Mouse (Mus musculus) midbrain, embryonic 13.5 days (tissue): ENCODE measurements around the gene Midn. TPM values are rescaled to one million over a fixed set of nuclear protein-coding genes. Genes with fewer than 3 reads are reported as not detected.

Experiments used
- ATAC-seq: fragments of 200-750 bp; cut with Nextera tagmentation; 2 replicates; pipeline ENCODE4 v1.8.0; 2017; ENCODE audit warnings: mild to moderate bottlenecking, moderate TSS enrichment, moderate library complexity
- H3K27ac ChIP-seq: fragments of 300-500 bp; sonication (generic); 2 replicates; pipeline ENCODE4 v1.5.1; 2015; ENCODE audit warnings: inconsistent platforms, mild to moderate bottlenecking, moderate library complexity
- H3K27me3 ChIP-seq: fragments of 300-500 bp; sonication (generic); 2 replicates; pipeline ENCODE4 v1.6.1; 2015; ENCODE audit warnings: mild to moderate bottlenecking, inconsistent platforms
- H3K36me3 ChIP-seq: fragments of 300-500 bp; sonication (generic); 2 replicates; pipeline ENCODE4 v1.6.1; 2015; ENCODE audit warnings: mild to moderate bottlenecking, inconsistent platforms
- H3K4me1 ChIP-seq: fragments of 300-500 bp; sonication (generic); replicated peaks from 2 replicates; pipeline ENCODE4 v1.6.1; 2015; ENCODE audit warnings: inconsistent platforms
- H3K4me2 ChIP-seq: fragments of 300-500 bp; sonication (generic); replicated peaks from 2 replicates; pipeline ENCODE4 v1.6.1; 2015; ENCODE audit warnings: moderate library complexity, mild to moderate bottlenecking, inconsistent platforms
- H3K4me3 ChIP-seq: fragments of 300-500 bp; sonication (generic); replicated peaks from 2 replicates; pipeline ENCODE4 v1.5.1; 2015; ENCODE audit warnings: mild to moderate bottlenecking, inconsistent platforms
- H3K9ac ChIP-seq: fragments of 300-500 bp; sonication (generic); replicated peaks from 2 replicates; pipeline ENCODE4 v1.6.1; 2015; ENCODE audit warnings: mild to moderate bottlenecking, inconsistent platforms
- H3K9me3 ChIP-seq: fragments of 300-500 bp; sonication (generic); 2 replicates; pipeline ENCODE4 v1.6.1; 2016; ENCODE audit warnings: mild to moderate bottlenecking, inconsistent platforms
- WGBS: fragments of 180-500 bp; shearing (Covaris S2); methylation state at CpG from one replicate; pipeline ENCODE4 v1.1.7; 2015; 5-methylcytosine and 5-hydroxymethylcytosine counted together
- polyA plus RNA-seq: library from polyadenylated mRNA; unstranded; fragments of >200 nt; fragmentation: Nextera tagmentation; extraction: Ambion mirVana; gene quantifications from 2 replicates; pipeline ENCODE4 v1.2.1, GENCODE M21; 2015

The Midn gene
- polyA plus RNA-seq, 1 experiment from 2014 or later: 40.6 TPM

GRCm38 (mm10) chr10:80179068-80180051, 31.3 kb downstream of the Midn start, which contains the start of gene Efna2:
Gene Efna2, plus strand, starts transcription at chr10:80179482.
- peaks cover 14% of the 10 kb centered on the region for H3K36me3 ChIP-seq
- H3K4me3 ChIP-seq: peak within 1 kb of the TSS; percentile 90
- 2% methylated on average over 69 of the region's 106 CpGs for WGBS
- H3K4me1 ChIP-seq: peaks cover 75% of the 10 kb centered on the region
- H3K9me3 ChIP-seq: no peaks in the 10 kb centered on the region
- peak within 1 kb of the TSS; percentile 99 for H3K9ac ChIP-seq
- ATAC-seq: peak; percentile 79
- H3K27ac ChIP-seq: peak within 1 kb of the TSS; percentile 91
- no peaks in the 10 kb centered on the region for H3K27me3 ChIP-seq
- peak within 1 kb of the TSS; percentile 97 for H3K4me2 ChIP-seq

- Histone ChIP-seq H3K27ac (peak overlapping the region; percentile 91), H3K9me3 (no peaks in the 10 kb centered on the region), H3K9ac (peak overlapping the region; percentile 99), H3K4me2 (peak overlapping the region; percentile 97), H3K27me3 (no peaks in the 10 kb centered on the region), H3K4me3 (peak overlapping the region; percentile 90), H3K4me1 (peaks cover 78% of the 10 kb centered on the region), H3K36me3 (peaks cover 14% of the 10 kb centered on the region)
- 33% methylated on average over 6 of the region's 6 CpGs for WGBS
- ATAC-seq: no peak
Measured at GRCm38 (mm10) chr10:80180288-80180687, 32.2 kb downstream of the Midn start.

- Histone ChIP-seq H3K4me1 (peaks cover 80% of the 10 kb centered on the region), H3K4me2 (peak overlapping the region; percentile 97), H3K27me3 (no peaks in the 10 kb centered on the region), H3K9ac (peak overlapping the region; percentile 99), H3K4me3 (peak overlapping the region; percentile 90), H3K9me3 (no peaks in the 10 kb centered on the region), H3K36me3 (peaks cover 14% of the 10 kb centered on the region), H3K27ac (peak overlapping the region; percentile 91; the same call in 1 of the 2 replicates)
- no peak for ATAC-seq
- 30% methylated on average over 5 of the region's 5 CpGs for WGBS
Measured at GRCm38 (mm10) chr10:80180823-80181222, 32.8 kb downstream of the Midn start.

- H3K4me2 ChIP-seq: peak overlapping the region; percentile 97
- no peaks in the 10 kb centered on the region for H3K9me3 ChIP-seq
- peak overlapping the region; percentile 90 for H3K4me3 ChIP-seq
- H3K4me1 ChIP-seq: peaks cover 75% of the 10 kb centered on the region
- 0 out of 2 replicates have a peak, but pooled peaks cover 6% of the 10 kb centered on the region for H3K27me3 ChIP-seq
- whole genome bisulfite sequencing: 83% methylated on average over 7 of the region's 7 CpGs
- no peak for ATAC-seq
- H3K36me3 ChIP-seq: peaks cover 26% of the 10 kb centered on the region
- peak overlapping the region; percentile 47; the same call in 1 of the 2 replicates for H3K27ac ChIP-seq
- H3K9ac ChIP-seq: peak overlapping the region; percentile 99
Measured at GRCm38 (mm10) chr10:80182547-80182946, 34.5 kb downstream of the Midn start.

GRCm38 (mm10) chr10:80186649-80187048, 38.6 kb downstream of the Midn start:
- H3K36me3 ChIP-seq: peaks cover 43% of the 10 kb centered on the region
- H3K9ac ChIP-seq: 0 out of 2 replicates have a peak overlapping the region, but pooled peaks have one; percentile 28
- H3K9me3 ChIP-seq: no peaks in the 10 kb centered on the region
- peaks cover 78% of the 10 kb centered on the region for H3K4me1 ChIP-seq
- WGBS: 42% methylated on average over 27 of the region's 27 CpGs
- H3K27ac ChIP-seq: peak overlapping the region; percentile 96
- peaks cover 9% of the 10 kb centered on the region; the same call in 1 of the 2 replicates for H3K27me3 ChIP-seq
- no peak overlapping the region for H3K4me3 ChIP-seq
- ATAC-seq: no peak
- peak overlapping the region; percentile 97 for H3K4me2 ChIP-seq

- no peak for ATAC-seq
- Histone ChIP-seq H3K9ac (no peak overlapping the region), H3K9me3 (no peaks in the 10 kb centered on the region), H3K4me3 (0 out of 2 replicates have a peak overlapping the region, but pooled peaks have one; percentile 5), H3K4me2 (0 out of 2 replicates have a peak overlapping the region, but pooled peaks have one; percentile 67), H3K4me1 (peaks cover 73% of the 10 kb centered on the region), H3K27me3 (peaks cover 9% of the 10 kb centered on the region; the same call in 1 of the 2 replicates), H3K36me3 (peaks cover 39% of the 10 kb centered on the region), H3K27ac (peak overlapping the region; percentile 96)
- WGBS: 70% methylated on average over 10 of the region's 10 CpGs
Measured at GRCm38 (mm10) chr10:80187739-80188138, 39.7 kb downstream of the Midn start.

GRCm38 (mm10) chr10:80188453-80189024, 40.5 kb downstream of the Midn start:
- Histone ChIP-seq H3K27me3 (peaks cover 9% of the 10 kb centered on the region; the same call in 1 of the 2 replicates), H3K4me3 (peak overlapping the region; percentile 16; the same call in 1 of the 2 replicates), H3K9ac (peak overlapping the region; percentile 63), H3K4me2 (peak overlapping the region; percentile 67), H3K36me3 (peaks cover 31% of the 10 kb centered on the region), H3K9me3 (no peaks in the 10 kb centered on the region), H3K4me1 (peaks cover 72% of the 10 kb centered on the region), H3K27ac (peak overlapping the region; percentile 96)
- 43% methylated on average over 15 of the region's 15 CpGs for WGBS
- no peak for ATAC-seq

GRCm38 (mm10) chr10:80189999-80190398, 41.9 kb downstream of the Midn start:
- Histone ChIP-seq H3K27me3 (peaks cover 9% of the 10 kb centered on the region; the same call in 1 of the 2 replicates), H3K4me2 (peak overlapping the region; percentile 67), H3K9me3 (no peaks in the 10 kb centered on the region), H3K9ac (peak overlapping the region; percentile 79), H3K27ac (peak overlapping the region; percentile 96), H3K36me3 (peaks cover 28% of the 10 kb centered on the region), H3K4me3 (peak overlapping the region; percentile 40), H3K4me1 (peaks cover 74% of the 10 kb centered on the region)
- WGBS: under 1% methylated on average over 21 of the region's 21 CpGs
- ATAC-seq: peak; percentile 9; the same call in 1 of the 2 replicates

GRCm38 (mm10) chr10:80190491-80191051, 42.5 kb downstream of the Midn start:
- Histone ChIP-seq H3K4me1 (peaks cover 71% of the 10 kb centered on the region), H3K27ac (peak overlapping the region; percentile 96), H3K9ac (peak overlapping the region; percentile 79), H3K27me3 (peaks cover 9% of the 10 kb centered on the region; the same call in 1 of the 2 replicates), H3K4me2 (peak overlapping the region; percentile 67), H3K9me3 (no peaks in the 10 kb centered on the region), H3K36me3 (peaks cover 28% of the 10 kb centered on the region), H3K4me3 (peak overlapping the region; percentile 40)
- peak; percentile 46 for ATAC-seq
- WGBS: under 1% methylated on average over 48 of the region's 48 CpGs

GRCm38 (mm10) chr10:80193976-80194375, 45.9 kb downstream of the Midn start:
- 33% methylated on average over 6 of the region's 6 CpGs for WGBS
- Histone ChIP-seq H3K9me3 (no peaks in the 10 kb centered on the region), H3K27me3 (peaks cover 2% of the 10 kb centered on the region; the same call in 1 of the 2 replicates), H3K4me2 (no peak overlapping the region), H3K9ac (peak overlapping the region; percentile 42; the same call in 1 of the 2 replicates), H3K4me3 (no peak overlapping the region), H3K27ac (peak overlapping the region; percentile 86), H3K4me1 (peaks cover 72% of the 10 kb centered on the region), H3K36me3 (peaks cover 3% of the 10 kb centered on the region)
- no peak for ATAC-seq

GRCm38 (mm10) chr10:80194441-80194840, 46.4 kb downstream of the Midn start:
- Histone ChIP-seq H3K27ac (peak overlapping the region; percentile 86), H3K4me1 (peaks cover 69% of the 10 kb centered on the region), H3K4me2 (no peak overlapping the region)

More at GRCm38 (mm10) chr10:80194441-80194840, 46.4 kb downstream of the Midn start:
- H3K4me3 ChIP-seq: no peak overlapping the region
- no peaks in the 10 kb centered on the region for H3K27me3 ChIP-seq
- WGBS: 4% methylated on average over 8 of the region's 8 CpGs
- H3K9ac ChIP-seq: peak overlapping the region; percentile 42; the same call in 1 of the 2 replicates
- no peak for ATAC-seq
- no peaks in the 10 kb centered on the region for H3K36me3 ChIP-seq
- H3K9me3 ChIP-seq: no peaks in the 10 kb centered on the region
